Mouse (Mus musculus) neural tube, embryonic 14.5 days (tissue): ENCODE data around the gene Arpin. TPM values are rescaled to one million over a fixed set of nuclear protein-coding genes. Genes with fewer than 3 reads are reported as not detected.
A peak's percentile ranks its signal among the peaks of the same experiment; 100 is the strongest.

Experiments
- ATAC-seq: fragments of 200-750 bp; cut with Nextera tagmentation; 2 replicates; pipeline ENCODE4 v1.8.0; 2017; ENCODE audit warnings: low read depth, mild to moderate bottlenecking, moderate TSS enrichment, moderate library complexity
- H3K27ac ChIP-seq: fragments of 300-500 bp; sonication (generic); 2 replicates; pipeline ENCODE4 v1.5.1; 2014; ENCODE audit warnings: low read depth, mild to moderate bottlenecking, control low read depth, low read length, moderate library complexity, mixed read lengths
- H3K27me3 ChIP-seq: fragments of 300-500 bp; sonication (generic); 2 replicates; pipeline ENCODE4 v1.6.1; 2014; ENCODE audit warnings: low read length; ENCODE audit not compliant: control insufficient read depth, insufficient read depth
- H3K36me3 ChIP-seq: fragments of 300-500 bp; sonication (generic); 2 replicates; pipeline ENCODE4 v1.6.1; 2014; ENCODE audit warnings: low read length, mixed read lengths; ENCODE audit not compliant: control insufficient read depth, insufficient read depth
- H3K4me1 ChIP-seq: fragments of 300-500 bp; sonication (generic); 2 replicates; pipeline ENCODE4 v1.6.1; 2014; ENCODE audit warnings: low read length; ENCODE audit not compliant: control insufficient read depth, insufficient read depth
- H3K4me2 ChIP-seq: fragments of 300-500 bp; sonication (generic); 2 replicates; pipeline ENCODE4 v1.6.1; 2014; ENCODE audit warnings: mild to moderate bottlenecking, low read depth, low read length, control low read depth
- H3K4me3 ChIP-seq: fragments of 300-500 bp; sonication (generic); 2 replicates; pipeline ENCODE4 v1.5.1; 2014; ENCODE audit warnings: low read depth, low read length, control low read depth, mixed read lengths
- H3K9ac ChIP-seq: fragments of 300-500 bp; sonication (generic); replicated peaks from 2 replicates; pipeline ENCODE4 v1.6.1; 2014; ENCODE audit warnings: low read depth, mild to moderate bottlenecking, control low read depth, low read length, mixed read lengths
- H3K9me3 ChIP-seq: fragments of 300-500 bp; sonication (generic); 2 replicates; pipeline ENCODE4 v1.6.1; 2016; ENCODE audit warnings: low read length; ENCODE audit not compliant: control insufficient read depth
- WGBS: fragments of 180-500 bp; shearing (Covaris S2); extraction: QIAGEN DNeasy Blood & Tissue Kit; methylation state at CpG from one replicate; pipeline ENCODE4 v1.1.7; 2014; 5-methylcytosine and 5-hydroxymethylcytosine counted together
- polyA plus RNA-seq: library from polyadenylated mRNA; unstranded; fragments of >200 nt; fragmentation: Nextera tagmentation; extraction: Ambion mirVana; gene quantifications from 2 replicates; pipeline ENCODE4 v1.2.1, GENCODE M21; 2014

Arpin gene
- 18.9 and 20.1 TPM in 2 replicates for polyA plus RNA-seq

DNA sequence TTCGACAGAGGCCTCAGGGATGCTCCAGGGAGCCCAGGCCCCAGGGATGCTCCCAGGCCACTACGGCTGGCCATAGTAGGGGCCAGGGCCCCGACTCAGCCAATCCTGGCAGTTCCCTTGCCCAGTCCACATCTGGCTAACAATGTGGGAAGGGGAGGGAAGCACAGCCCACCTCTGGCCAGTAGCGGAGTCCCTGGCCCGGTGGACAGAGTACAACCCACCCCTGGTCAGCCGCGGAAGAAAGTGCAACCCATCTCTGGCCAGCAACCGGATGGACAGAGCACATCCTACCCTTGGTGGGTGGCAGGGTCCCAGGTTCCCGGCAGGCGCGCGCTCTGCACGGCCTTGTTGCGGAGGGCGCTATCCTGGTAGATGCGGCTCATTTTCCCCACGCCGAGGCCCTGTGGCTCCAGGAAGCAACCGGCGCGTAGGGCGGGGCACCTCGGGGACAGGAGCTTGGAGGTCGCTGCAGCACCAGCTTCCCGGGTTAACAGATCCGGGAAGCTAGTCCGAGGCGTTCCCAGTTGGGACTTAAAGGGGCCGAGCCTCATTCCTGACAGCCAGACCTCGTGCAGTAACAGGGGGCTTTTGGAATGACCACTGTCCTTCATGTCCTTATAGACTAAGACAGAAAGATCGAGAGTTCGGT is at the start of gene Arpin:
TSS of gene Arpin (minus strand) at position 498 of the 649 bp plus-strand sequence.
- Histone ChIP-seq H3K4me2 (peak within 1 kb of the TSS; percentile 68), H3K36me3 (no peaks in the 10 kb centered on the region), H3K9ac (peak within 1 kb of the TSS; percentile 60), H3K9me3 (no peaks in the 10 kb centered on the region), H3K4me3 (peak within 1 kb of the TSS; percentile 43), H3K27me3 (no peaks in the 10 kb centered on the region), H3K27ac (peak within 1 kb of the TSS; percentile 46; the same call in 1 of the 2 replicates), H3K4me1 (no peaks in the 10 kb centered on the region)
- ATAC-seq, result peak; percentile 85
- whole genome bisulfite sequencing, result 2% methylated on average over 32 of the region's 32 CpGs

DNA sequence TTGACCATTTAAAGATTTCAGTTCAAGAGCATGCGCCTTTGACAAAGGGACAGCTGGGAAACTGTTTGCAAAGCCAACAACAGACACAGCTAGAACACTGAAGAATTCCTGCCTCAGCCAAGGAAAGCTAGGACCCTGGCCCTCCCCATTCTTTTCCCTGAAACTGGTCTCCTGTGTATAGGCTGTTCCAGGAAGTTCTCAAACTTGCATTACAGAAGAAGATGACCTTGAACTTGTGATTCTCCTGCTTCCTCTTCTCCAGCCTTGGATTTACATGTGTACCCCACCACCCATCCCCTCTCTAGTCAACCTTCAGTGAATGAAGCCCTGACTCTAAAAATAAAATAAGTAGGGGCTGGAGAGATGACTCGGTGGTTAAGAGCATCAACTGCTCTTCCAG is 40.2 kb upstream of the Arpin start:
- no peak for ATAC-seq
- Histone ChIP-seq H3K4me1 (no peaks in the 10 kb centered on the region), H3K9me3 (no peaks in the 10 kb centered on the region), H3K27ac (no peak overlapping the region), H3K9ac (no peak overlapping the region), H3K4me3 (no peak overlapping the region), H3K27me3 (no peaks in the 10 kb centered on the region), H3K36me3 (no peaks in the 10 kb centered on the region), H3K4me2 (no peak overlapping the region)
- 93% methylated on average over 2 of the region's 2 CpGs for WGBS

DNA sequence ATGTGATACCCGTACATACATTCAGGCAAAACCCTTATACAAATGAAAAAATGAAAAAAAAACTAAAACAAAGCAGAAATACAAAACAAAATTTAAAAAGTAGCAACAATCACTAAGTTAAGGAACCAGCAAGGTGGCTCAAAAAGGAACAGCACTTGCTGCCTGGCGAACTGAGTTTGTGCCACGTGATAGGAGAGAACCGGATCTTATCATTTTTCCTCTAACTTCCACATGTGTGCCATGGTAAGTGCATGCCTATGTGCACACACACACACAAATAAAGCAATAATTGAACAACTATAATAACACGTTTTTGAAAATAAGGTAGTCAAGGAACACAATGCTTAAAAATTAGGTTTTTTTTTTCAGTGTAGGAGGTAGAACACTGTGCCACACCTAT is 37.0 kb upstream of the Arpin start:
- ATAC-seq, result no peak
- H3K36me3 ChIP-seq, result no peaks in the 10 kb centered on the region
- WGBS, result 83% methylated on average over 5 of the region's 5 CpGs

DNA sequence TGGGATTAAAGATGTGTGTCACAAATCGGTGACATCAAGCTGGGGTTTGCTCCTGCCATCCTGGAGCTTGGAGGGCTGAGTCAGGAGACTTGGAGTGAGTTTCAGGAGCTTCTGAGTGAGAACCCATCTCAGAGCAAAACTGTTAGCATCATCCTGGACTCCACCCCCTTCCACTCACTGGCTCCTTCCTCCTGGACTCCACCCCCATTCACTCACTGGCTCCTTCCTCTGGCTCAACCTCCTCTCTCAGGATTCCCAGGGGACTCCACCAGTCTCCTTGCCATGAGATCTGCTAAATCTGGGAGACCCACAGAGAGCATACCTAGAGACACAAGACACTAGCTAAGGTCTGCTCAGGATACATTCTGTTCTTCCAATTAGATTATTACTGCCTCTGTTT is 35.2 kb upstream of the Arpin start:
- whole genome bisulfite sequencing, result 64% methylated on average over 1 of the region's 1 CpGs
- Histone ChIP-seq H3K4me1 (no peaks in the 10 kb centered on the region), H3K27me3 (no peaks in the 10 kb centered on the region), H3K27ac (no peak overlapping the region), H3K36me3 (no peaks in the 10 kb centered on the region), H3K4me3 (no peak overlapping the region), H3K4me2 (no peak overlapping the region), H3K9me3 (no peaks in the 10 kb centered on the region), H3K9ac (no peak overlapping the region)
- ATAC-seq, result no peak

More for the DNA sequence above, 37.0 kb upstream of the Arpin start:
- Histone ChIP-seq H3K4me1 (no peaks in the 10 kb centered on the region), H3K27ac (no peak overlapping the region), H3K9ac (no peak overlapping the region), H3K4me3 (no peak overlapping the region), H3K27me3 (no peaks in the 10 kb centered on the region), H3K4me2 (no peak overlapping the region), H3K9me3 (no peaks in the 10 kb centered on the region)

DNA sequence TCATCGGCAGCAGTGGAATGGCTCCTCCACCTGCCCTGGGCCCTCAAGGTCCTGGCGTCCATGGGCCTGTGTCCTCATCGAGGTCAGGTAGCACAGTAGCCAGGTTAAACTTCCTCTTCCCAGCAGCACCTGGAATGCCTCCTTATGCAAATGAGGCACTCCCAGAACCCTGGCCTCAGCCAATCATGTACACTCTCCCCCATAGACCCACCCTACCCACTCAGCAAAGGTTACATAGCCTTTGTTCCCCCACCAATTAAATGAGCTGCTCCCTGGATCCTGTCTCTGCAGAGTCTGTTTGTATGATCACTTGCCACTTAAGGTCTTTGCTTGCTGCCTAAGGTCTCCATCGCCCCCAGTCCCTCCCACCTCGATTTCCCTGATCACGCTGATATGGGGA is 33.2 kb upstream of the Arpin start:
- Histone ChIP-seq H3K4me1 (no peaks in the 10 kb centered on the region), H3K4me3 (no peak overlapping the region), H3K4me2 (no peak overlapping the region), H3K36me3 (no peaks in the 10 kb centered on the region), H3K27me3 (no peaks in the 10 kb centered on the region), H3K27ac (no peak overlapping the region), H3K9me3 (no peaks in the 10 kb centered on the region), H3K9ac (no peak overlapping the region)
- ATAC-seq, result no peak
- WGBS, result 85% methylated on average over 6 of the region's 6 CpGs

DNA sequence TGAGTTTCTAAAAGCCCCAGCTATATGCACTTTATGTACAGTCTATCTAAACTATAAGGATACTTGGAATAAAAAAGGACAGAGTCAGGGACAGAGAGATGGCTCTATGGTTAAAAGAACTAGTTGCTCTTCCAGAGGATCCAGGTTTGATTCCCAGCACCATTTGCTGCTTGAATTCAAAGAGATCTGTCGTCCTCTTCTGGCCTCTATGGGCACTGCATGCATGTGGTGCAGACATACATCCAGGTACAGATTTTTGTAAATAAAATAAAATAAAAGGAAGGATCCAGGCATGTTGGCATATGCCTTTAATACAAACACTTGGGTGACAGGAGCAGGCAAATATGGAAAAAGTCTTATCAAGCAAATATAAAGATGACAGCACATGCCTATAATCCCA is 26.4 kb upstream of the Arpin start:
- H3K36me3 ChIP-seq, result no peaks in the 10 kb centered on the region
- H3K9me3 ChIP-seq, result no peaks in the 10 kb centered on the region
- ATAC-seq, result no peak
- no peak overlapping the region for H3K4me2 ChIP-seq
- no peak overlapping the region for H3K27ac ChIP-seq
- 47% methylated on average over 1 of the region's 1 CpGs for WGBS
- H3K4me3 ChIP-seq, result no peak overlapping the region
- H3K4me1 ChIP-seq, result no peaks in the 10 kb centered on the region
- no peak overlapping the region for H3K9ac ChIP-seq
- no peaks in the 10 kb centered on the region for H3K27me3 ChIP-seq

DNA sequence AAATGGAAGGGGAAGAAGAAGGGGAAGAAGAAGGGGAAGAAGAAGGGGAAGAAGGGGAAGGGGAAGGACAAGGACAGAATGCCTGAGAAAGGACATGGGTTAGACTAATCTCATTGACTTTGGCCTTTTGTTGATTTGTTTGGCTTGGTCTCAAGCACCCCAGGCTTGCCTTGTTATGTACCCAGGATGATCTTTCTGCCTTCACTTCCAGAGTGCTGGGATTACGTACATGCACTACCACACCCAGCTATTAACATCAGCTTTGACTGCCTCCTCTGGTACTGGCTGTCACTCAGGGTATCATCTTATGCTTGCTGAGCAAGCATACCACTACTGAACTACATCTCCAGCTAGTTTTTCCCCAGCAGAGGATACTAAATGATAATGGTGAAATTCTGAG is 21.0 kb upstream of the Arpin start:
- Histone ChIP-seq H3K4me2 (no peak overlapping the region), H3K4me3 (no peak overlapping the region), H3K9me3 (no peaks in the 10 kb centered on the region), H3K27me3 (no peaks in the 10 kb centered on the region), H3K36me3 (no peaks in the 10 kb centered on the region), H3K27ac (no peak overlapping the region), H3K4me1 (no peaks in the 10 kb centered on the region), H3K9ac (no peak overlapping the region)
- ATAC-seq, result no peak
- 77% methylated on average over 1 of the region's 1 CpGs for WGBS

DNA sequence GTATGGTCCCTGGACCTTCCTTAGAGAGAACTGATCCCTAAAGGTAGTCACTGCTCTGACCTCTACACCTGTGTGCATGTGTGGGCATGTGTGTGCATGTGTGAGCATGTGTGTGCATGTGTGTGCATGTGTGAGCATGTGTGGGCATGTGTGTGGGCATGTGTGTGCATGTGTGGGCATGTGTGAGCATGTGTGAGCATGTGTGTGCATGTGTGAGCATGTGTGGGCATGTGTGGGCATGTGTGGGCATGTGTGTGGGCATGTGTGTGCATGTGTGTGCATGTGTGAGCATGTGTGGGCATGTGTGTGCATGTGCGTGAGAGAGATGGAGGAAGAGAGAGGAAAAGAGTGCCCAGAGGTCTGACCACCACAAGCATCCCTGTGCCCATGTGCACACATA is 19.7 kb upstream of the Arpin start:
- no peak for ATAC-seq
- H3K4me1 ChIP-seq, result no peaks in the 10 kb centered on the region
- WGBS, result 100% methylated on average over 1 of the region's 1 CpGs
- no peaks in the 10 kb centered on the region for H3K27me3 ChIP-seq
- H3K27ac ChIP-seq, result no peak overlapping the region
- H3K4me3 ChIP-seq, result no peak overlapping the region
- H3K4me2 ChIP-seq, result no peak overlapping the region
- no peak overlapping the region for H3K9ac ChIP-seq
- H3K9me3 ChIP-seq, result no peaks in the 10 kb centered on the region
- H3K36me3 ChIP-seq, result no peaks in the 10 kb centered on the region

DNA sequence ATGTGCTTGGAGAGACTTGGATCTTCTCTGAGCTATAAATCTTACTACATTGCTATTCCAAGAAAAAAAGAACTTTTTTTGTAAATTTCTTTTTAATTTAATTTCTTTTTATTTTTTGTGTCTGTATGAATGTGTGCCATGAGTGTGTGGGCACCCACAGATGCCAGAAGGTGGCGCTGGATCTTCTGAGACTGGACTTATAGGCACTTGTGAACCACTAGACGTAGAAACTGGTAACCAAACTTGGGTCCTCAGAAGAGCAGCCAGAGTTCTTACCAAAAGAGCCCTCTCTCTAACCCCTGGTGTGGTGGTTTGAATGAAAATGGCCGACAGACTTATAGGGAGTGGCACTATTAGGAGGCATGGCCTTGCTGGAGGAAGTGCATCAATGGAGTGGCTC is 15.9 kb upstream of the Arpin start:
- H3K4me2 ChIP-seq, result no peak overlapping the region
- no peaks in the 10 kb centered on the region for H3K27me3 ChIP-seq
- no peak overlapping the region for H3K27ac ChIP-seq
- H3K4me3 ChIP-seq, result no peak overlapping the region
- no peaks in the 10 kb centered on the region for H3K4me1 ChIP-seq
- H3K9me3 ChIP-seq, result no peaks in the 10 kb centered on the region
- 83% methylated on average over 3 of the region's 3 CpGs for WGBS
- no peak for ATAC-seq
- H3K9ac ChIP-seq, result no peak overlapping the region
- H3K36me3 ChIP-seq, result no peaks in the 10 kb centered on the region
